Mouse (Mus musculus): ENCODE data around the gene Atp8a2. TPM values are rescaled to one million over a fixed set of nuclear protein-coding genes. Genes with fewer than 3 reads are reported as not detected.

The Atp8a2 gene
- polyA plus RNA-seq, 1 experiment, result 0.01 TPM

DNA sequence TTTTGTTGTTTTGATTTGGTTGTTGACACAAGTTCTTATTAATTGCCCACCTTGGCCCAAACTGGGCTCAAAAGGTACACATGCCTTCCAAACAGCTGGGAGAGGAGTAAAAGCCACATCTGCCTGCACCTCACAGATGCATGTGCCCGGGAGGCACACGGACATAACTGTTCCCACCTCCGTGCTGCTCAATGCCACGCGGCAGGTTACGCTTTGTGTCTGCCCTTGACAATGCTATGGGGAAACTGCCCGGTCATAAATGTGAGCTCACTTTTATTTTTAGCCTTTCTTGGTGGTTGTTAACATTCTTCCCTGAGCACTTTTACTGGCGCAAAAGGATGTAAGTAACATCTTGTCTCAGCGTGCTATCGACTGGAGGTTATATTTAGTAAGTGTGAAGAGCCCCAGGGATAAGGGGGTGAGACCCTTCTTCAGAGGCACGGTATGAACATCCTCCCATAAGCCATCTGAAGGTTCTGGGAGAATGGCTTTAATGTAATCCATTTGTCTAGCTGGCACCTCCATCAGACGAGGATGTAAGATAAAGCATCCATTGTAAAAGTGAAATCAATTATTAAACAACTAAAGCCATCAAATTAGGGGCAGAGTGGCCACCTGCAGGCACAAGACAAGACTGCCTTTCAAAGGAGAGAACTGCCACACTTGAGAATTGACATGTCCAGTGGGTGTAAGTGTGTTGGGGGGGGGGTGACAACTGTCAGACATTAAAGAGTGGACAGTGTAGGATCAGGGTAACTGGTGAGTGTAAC is 24.5 kb downstream of the Atp8a2 start:
- H3K4me3 ChIP-seq (replicated peaks), result no peak overlapping the region
- TF ChIP-seq GATA1 (IDR thresholded peaks at IDR 0.05; ENCODE audit: low read length) (no peak), TAL1 (IDR thresholded peaks at IDR 0.05; ENCODE audit: low read length) (no peak)
- peaks cover 7% of the 10 kb centered on the region for H3K4me1 ChIP-seq (ENCODE audit: control insufficient read depth)
- H3K27me3 ChIP-seq (ENCODE audit: control insufficient read depth), result peaks cover 23% of the 10 kb centered on the region
- no peaks in the 10 kb centered on the region for H3K36me3 ChIP-seq (ENCODE audit: control insufficient read depth)
- H3K9me3 ChIP-seq (ENCODE audit: control insufficient read depth, low read length), result no peaks in the 10 kb centered on the region; the same call in 1 of the 2 replicates

DNA sequence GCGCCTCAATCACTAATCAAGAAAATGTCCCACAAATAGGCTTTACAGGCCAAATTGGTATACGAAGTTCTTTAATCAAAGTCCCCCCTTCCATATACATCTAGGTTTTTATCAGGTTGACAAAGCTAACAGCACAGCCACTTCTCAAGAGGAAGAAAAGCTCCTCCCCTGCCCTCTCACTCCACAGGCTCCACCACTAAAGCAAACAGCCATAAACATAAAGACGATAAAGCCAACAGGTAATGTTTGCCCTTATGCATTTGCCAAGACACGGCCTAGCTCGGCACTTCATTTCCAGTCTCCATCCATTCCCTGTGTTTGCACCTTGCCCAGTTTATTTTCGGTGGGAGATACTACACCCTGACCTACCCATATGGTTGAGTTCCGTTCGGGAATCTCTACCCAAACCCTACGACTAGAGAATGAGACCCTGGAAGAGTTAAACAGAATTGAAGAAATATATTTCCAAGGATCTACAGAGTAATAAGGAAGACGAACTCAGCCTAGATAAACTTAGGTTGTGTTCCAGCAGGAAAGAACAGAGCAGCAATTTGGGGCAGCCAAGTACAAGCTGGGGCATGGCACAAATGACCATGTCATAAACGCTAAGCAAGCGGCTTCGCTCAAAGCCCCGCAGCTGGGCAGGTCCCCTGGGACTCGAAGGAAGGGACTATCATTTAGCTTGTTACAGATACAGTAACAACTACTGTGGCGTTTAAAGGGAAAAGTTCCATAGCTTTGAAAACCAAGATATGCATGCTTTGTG is 26.0 kb downstream of the Atp8a2 start:
- Histone ChIP-seq H3K36me3 (ENCODE audit: control insufficient read depth) (no peaks in the 10 kb centered on the region), H3K9me3 (ENCODE audit: control insufficient read depth, low read length) (no peaks in the 10 kb centered on the region), H3K4me1 (ENCODE audit: control insufficient read depth) (no peaks in the 10 kb centered on the region), H3K4me3 (replicated peaks) (no peak overlapping the region), H3K27me3 (ENCODE audit: control insufficient read depth) (peaks cover 9% of the 10 kb centered on the region)
- TF ChIP-seq TAL1 (IDR thresholded peaks at IDR 0.05; ENCODE audit: low read length) (no peak), GATA1 (IDR thresholded peaks at IDR 0.05; ENCODE audit: low read length) (no peak)

DNA sequence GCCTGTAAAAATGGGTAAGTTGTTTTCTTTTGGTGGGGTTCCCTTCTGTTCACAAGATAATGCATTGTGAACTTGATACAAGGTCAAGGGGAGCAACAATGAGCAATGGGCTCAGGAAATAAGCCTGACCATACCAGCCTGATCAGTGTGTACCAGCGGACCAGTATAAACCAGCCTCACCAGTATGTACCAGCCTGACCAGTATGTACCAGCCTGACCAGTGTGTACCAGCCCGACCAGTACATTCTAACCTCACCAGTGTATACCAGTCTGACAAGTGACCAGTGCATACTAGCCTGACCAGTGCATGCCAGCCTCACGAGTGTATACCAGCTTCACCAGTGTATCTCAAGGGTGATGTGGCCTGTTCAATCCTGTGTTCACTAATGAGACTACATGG is 33.6 kb downstream of the Atp8a2 start:
- H3K4me1 ChIP-seq (ENCODE audit: control insufficient read depth), result no peaks in the 10 kb centered on the region
- no peaks in the 10 kb centered on the region for H3K9me3 ChIP-seq (ENCODE audit: control insufficient read depth, low read length)
- no peaks in the 10 kb centered on the region for H3K27me3 ChIP-seq (ENCODE audit: control insufficient read depth)
- H3K4me3 ChIP-seq (replicated peaks), result no peak overlapping the region
- TF ChIP-seq TAL1 (IDR thresholded peaks at IDR 0.05; ENCODE audit: low read length) (no peak), GATA1 (IDR thresholded peaks at IDR 0.05; ENCODE audit: low read length) (no peak)
- no peaks in the 10 kb centered on the region; the same call in 1 of the 2 replicates for H3K36me3 ChIP-seq (ENCODE audit: control insufficient read depth)

DNA sequence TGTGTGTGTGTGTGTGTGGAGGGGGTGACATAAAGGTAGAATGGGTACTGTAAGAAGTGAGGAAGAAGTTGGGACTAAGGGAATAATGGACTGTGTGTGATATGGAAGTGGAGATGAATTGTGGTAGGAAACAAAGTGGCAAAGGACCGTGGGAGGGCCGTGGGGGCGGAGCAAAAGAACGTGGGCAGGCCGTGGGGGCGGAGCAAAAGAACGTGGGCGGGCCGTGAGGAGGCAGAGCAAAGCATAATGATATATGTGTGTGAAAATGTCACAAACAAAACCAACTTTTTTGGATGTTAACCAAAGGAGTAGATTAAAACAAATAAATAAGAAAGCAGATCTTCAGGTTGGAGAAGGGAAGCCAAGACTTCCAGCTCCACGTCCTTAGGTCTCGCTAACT is 44.6 kb downstream of the Atp8a2 start:
- no peaks in the 10 kb centered on the region for H3K9me3 ChIP-seq (ENCODE audit: control insufficient read depth, low read length)

DNA sequence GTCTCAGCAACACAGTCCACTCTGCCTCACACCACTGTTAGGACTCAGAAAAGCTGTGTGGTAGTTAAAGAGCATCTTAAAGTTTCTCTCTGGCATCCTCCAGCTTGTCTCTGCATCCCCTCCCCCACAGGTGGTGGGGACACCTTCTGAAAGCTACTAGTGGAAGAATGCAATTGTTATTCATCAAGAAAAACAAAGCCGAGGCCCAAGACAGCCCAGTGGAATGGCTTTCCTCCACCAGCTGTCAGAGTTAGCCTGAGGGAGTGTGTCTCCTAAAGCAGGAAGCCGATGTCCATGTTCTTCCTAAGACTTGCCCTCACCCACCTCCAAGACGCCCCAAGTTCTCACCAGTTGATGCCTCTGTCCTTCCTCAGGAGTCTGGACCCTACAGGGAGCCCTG is 48.1 kb downstream of the Atp8a2 start:
- Histone ChIP-seq H3K4me1 (ENCODE audit: control insufficient read depth) (no peaks in the 10 kb centered on the region), H3K9me3 (ENCODE audit: control insufficient read depth, low read length) (no peaks in the 10 kb centered on the region), H3K4me3 (replicated peaks) (no peak overlapping the region), H3K36me3 (ENCODE audit: control insufficient read depth) (no peaks in the 10 kb centered on the region), H3K27me3 (ENCODE audit: control insufficient read depth) (no peaks in the 10 kb centered on the region)
- TF ChIP-seq GATA1 (IDR thresholded peaks at IDR 0.05; ENCODE audit: low read length) (no peak), TAL1 (IDR thresholded peaks at IDR 0.05; ENCODE audit: low read length) (no peak)

More for the DNA sequence above, 44.6 kb downstream of the Atp8a2 start:
- no peak overlapping the region for H3K4me3 ChIP-seq (replicated peaks)
- TF ChIP-seq TAL1 (IDR thresholded peaks at IDR 0.05; ENCODE audit: low read length), result no peak
- TF ChIP-seq GATA1 (IDR thresholded peaks at IDR 0.05; ENCODE audit: low read length), result no peak
- no peaks in the 10 kb centered on the region for H3K4me1 ChIP-seq (ENCODE audit: control insufficient read depth)
- no peaks in the 10 kb centered on the region for H3K27me3 ChIP-seq (ENCODE audit: control insufficient read depth)
- no peaks in the 10 kb centered on the region for H3K36me3 ChIP-seq (ENCODE audit: control insufficient read depth)

DNA sequence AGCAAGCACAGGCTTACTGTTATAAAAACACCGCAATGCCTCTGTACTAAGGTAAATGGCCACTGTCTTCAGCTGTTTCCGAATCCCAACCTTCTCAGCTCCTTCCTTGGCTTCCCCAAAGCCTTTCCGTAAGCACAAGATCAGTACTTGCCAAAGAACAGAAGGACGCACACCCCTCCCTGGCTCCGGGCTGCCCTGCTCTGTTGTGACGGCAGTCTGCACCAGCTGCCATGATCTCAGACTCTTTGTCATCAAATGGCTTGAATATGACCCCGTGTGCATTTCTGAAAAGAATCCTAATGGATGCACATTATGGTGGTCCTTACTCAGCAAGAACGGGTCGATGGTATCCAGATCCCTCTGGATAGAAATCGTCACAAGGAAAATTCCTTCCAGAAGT is 53.7 kb downstream of the Atp8a2 start:
- H3K4me3 ChIP-seq (replicated peaks), result no peak overlapping the region
- no peaks in the 10 kb centered on the region for H3K9me3 ChIP-seq (ENCODE audit: control insufficient read depth, low read length)
- no peaks in the 10 kb centered on the region for H3K27me3 ChIP-seq (ENCODE audit: control insufficient read depth)
- TF ChIP-seq TAL1 (IDR thresholded peaks at IDR 0.05; ENCODE audit: low read length), result no peak
- TF ChIP-seq GATA1 (IDR thresholded peaks at IDR 0.05; ENCODE audit: low read length), result no peak
- no peaks in the 10 kb centered on the region for H3K4me1 ChIP-seq (ENCODE audit: control insufficient read depth)
- no peaks in the 10 kb centered on the region for H3K36me3 ChIP-seq (ENCODE audit: control insufficient read depth)

DNA sequence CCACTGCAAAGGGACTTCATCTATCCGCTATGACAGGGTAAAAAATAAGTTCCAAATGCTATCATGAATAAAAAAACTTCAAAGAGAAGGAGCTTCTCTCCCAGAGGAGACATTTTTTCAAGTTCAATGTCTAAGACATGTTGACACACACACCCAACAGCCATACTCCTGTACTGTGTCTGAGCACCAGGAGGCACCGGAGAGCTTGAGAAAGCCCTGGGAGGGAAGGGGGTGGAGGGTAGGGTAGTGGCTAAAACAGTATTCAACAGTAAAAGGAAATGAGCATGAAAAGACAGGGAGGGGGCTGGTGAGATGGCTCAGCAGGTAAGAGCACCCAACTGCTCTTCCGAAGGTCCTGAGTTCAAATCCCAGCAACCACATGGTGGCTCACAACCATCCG is 58.6 kb downstream of the Atp8a2 start:
- no peaks in the 10 kb centered on the region for H3K27me3 ChIP-seq (ENCODE audit: control insufficient read depth)
- no peaks in the 10 kb centered on the region for H3K9me3 ChIP-seq (ENCODE audit: control insufficient read depth, low read length)
- H3K4me3 ChIP-seq (replicated peaks), result no peak overlapping the region
- no peaks in the 10 kb centered on the region for H3K4me1 ChIP-seq (ENCODE audit: control insufficient read depth)
- no peaks in the 10 kb centered on the region for H3K36me3 ChIP-seq (ENCODE audit: control insufficient read depth)
- TF ChIP-seq TAL1 (IDR thresholded peaks at IDR 0.05; ENCODE audit: low read length), result no peak
- TF ChIP-seq GATA1 (IDR thresholded peaks at IDR 0.05; ENCODE audit: low read length), result no peak

DNA sequence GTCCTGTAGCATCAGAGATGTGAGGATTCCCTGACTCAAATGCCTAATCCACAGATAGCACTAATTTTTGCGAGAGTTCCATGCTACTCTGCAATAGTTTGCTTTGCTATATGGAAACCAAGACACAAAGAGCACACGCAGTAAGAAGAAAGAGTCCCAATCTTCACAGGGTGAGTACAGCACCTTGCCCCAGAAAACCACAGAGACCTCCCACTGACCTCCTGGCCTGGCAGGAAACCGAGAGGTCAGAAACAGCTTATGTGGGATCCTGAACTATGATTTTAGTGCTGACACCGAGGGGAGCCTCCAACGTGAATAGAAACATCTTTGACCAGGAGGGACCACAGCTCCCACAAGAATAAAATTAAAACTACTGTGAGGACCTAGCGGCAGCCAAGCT is 59.2 kb downstream of the Atp8a2 start:
- TF ChIP-seq TAL1 (IDR thresholded peaks at IDR 0.05; ENCODE audit: low read length), result no peak
- TF ChIP-seq GATA1 (IDR thresholded peaks at IDR 0.05; ENCODE audit: low read length), result no peak
- H3K36me3 ChIP-seq (ENCODE audit: control insufficient read depth), result no peaks in the 10 kb centered on the region
- no peaks in the 10 kb centered on the region for H3K4me1 ChIP-seq (ENCODE audit: control insufficient read depth)
- H3K4me3 ChIP-seq (replicated peaks), result no peak overlapping the region
- H3K27me3 ChIP-seq (ENCODE audit: control insufficient read depth), result no peaks in the 10 kb centered on the region
- H3K9me3 ChIP-seq (ENCODE audit: control insufficient read depth, low read length), result no peaks in the 10 kb centered on the region

DNA sequence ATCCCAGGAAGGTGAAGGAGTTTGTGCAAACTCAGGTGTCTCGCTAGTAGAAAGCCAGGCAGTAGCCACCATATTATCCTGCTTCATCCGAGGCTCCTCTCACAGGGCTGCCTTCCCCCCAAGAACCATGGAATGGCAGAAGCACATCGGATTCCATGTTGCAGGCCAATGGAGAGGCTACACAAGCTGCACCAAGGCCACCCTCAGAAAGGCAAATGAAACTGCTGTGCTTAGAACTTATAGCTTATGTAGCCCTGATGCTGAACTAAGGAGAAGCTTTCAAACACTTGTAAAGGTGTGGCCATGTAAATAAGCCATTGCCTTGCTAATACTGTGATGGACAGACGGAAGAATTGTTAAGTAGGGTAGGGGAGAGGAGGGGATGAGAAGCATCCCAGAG is 61.2 kb downstream of the Atp8a2 start:
- TF ChIP-seq TAL1 (IDR thresholded peaks at IDR 0.05; ENCODE audit: low read length), result no peak
- TF ChIP-seq GATA1 (IDR thresholded peaks at IDR 0.05; ENCODE audit: low read length), result no peak
- Histone ChIP-seq H3K9me3 (ENCODE audit: control insufficient read depth, low read length) (no peaks in the 10 kb centered on the region), H3K4me1 (ENCODE audit: control insufficient read depth) (no peaks in the 10 kb centered on the region)

More for the DNA sequence above, 61.2 kb downstream of the Atp8a2 start:
- H3K36me3 ChIP-seq (ENCODE audit: control insufficient read depth), result no peaks in the 10 kb centered on the region
- H3K4me3 ChIP-seq (replicated peaks), result no peak overlapping the region
- no peaks in the 10 kb centered on the region for H3K27me3 ChIP-seq (ENCODE audit: control insufficient read depth)
